Mouse (Mus musculus): Measurements from ENCODE around the gene Enpp6. TPM values are rescaled to one million over a fixed set of nuclear protein-coding genes. Genes with fewer than 3 reads are reported as not detected.

The Enpp6 gene
- polyA plus RNA-seq, 1 experiment from 2014 or later, result 0.29 TPM

GRCm38 (mm10) chr8:46977376-46977775, 9.3 kb upstream of the Enpp6 start:
- Histone ChIP-seq H3K4me3 (ENCODE audit: low read depth, low read length) (no peak overlapping the region), H3K9ac (no peak overlapping the region), H3K27me3 (ENCODE audit: insufficient read depth, low read length) (no peaks in the 10 kb centered on the region), H3K4me1 (ENCODE audit: insufficient read depth) (no peaks in the 10 kb centered on the region), H3K4me2 (no peak overlapping the region), H3K9me3 (ENCODE audit: low read depth, low read length) (no peaks in the 10 kb centered on the region), H3K27ac (ENCODE audit: low read depth) (no peak overlapping the region), H3K36me3 (ENCODE audit: insufficient read depth) (no peaks in the 10 kb centered on the region)
- no peak for TF ChIP-seq CTCF (IDR thresholded peaks at IDR 0.05; ENCODE audit: low read depth)
- WGBS, result 76% methylated on average over 4 of the region's 4 CpGs
- no peak for DNase-seq
- no peak for ATAC-seq (ENCODE audit: insufficient read depth)

DNA sequence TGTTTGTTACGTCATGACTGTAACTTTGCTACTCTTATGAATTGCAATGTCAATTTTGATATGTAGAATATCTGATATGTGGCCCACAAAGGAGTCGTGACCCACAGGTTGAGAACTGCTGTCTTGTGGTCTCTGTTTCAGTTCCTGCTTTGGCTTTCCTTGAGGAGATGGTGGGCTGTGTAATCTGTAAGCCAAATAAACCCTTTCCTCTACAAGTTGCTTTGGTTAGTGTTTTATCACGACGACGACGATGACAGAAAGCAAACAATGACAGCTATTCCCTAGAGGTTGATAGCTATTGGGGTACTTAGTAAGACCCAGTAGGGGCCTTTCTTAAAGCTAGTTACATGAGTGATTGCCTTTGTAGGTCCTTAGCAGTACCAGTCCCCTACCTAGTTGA, 4.5 kb upstream of the Enpp6 start:
- WGBS, result 63% methylated on average over 6 of the region's 6 CpGs

GRCm38 (mm10) chr8:46982770-46983169, 3.9 kb upstream of the Enpp6 start:
- no peak for ATAC-seq (ENCODE audit: insufficient read depth)

More for the DNA sequence above, 4.5 kb upstream of the Enpp6 start:
- DNase-seq, result no peak
- no peak for ATAC-seq (ENCODE audit: insufficient read depth)
- no peak overlapping the region for H3K9ac ChIP-seq
- H3K4me2 ChIP-seq, result no peak overlapping the region
- H3K27me3 ChIP-seq (ENCODE audit: insufficient read depth, low read length), result no peaks in the 10 kb centered on the region
- no peaks in the 10 kb centered on the region for H3K36me3 ChIP-seq (ENCODE audit: insufficient read depth)
- H3K4me3 ChIP-seq (ENCODE audit: low read depth, low read length), result no peak overlapping the region
- H3K27ac ChIP-seq (ENCODE audit: low read depth), result no peak overlapping the region
- H3K9me3 ChIP-seq (ENCODE audit: low read depth, low read length), result no peaks in the 10 kb centered on the region
- no peaks in the 10 kb centered on the region for H3K4me1 ChIP-seq (ENCODE audit: insufficient read depth)
- no peak for TF ChIP-seq CTCF (IDR thresholded peaks at IDR 0.05; ENCODE audit: low read depth)

DNA sequence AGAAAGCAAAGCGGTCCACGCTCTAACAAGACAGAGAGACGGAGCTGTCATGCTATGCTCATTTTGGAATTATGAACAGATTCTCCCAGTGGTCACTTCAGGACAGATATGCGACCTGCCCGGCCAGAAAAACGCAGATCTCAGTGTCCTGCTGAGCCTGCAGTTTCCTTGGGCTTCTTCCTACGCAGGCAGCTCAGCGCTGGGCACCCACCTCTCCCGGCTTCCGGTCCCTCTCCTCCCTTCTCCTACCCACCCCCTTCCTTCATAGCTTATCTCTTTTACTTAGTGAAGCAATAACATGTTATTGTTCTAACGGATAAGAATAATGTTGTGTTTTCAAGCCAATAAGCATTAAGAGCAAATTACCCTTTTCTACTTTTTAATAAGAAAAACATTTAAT, 2.0 kb upstream of the Enpp6 start:
- no peaks in the 10 kb centered on the region for H3K27me3 ChIP-seq (ENCODE audit: insufficient read depth, low read length)
- no peak for ATAC-seq (ENCODE audit: insufficient read depth)
- DNase-seq, result no peak
- TF ChIP-seq CTCF (IDR thresholded peaks at IDR 0.05; ENCODE audit: low read depth), result no peak
- H3K4me2 ChIP-seq, result no peak overlapping the region
- H3K4me3 ChIP-seq (ENCODE audit: low read depth, low read length), result no peak overlapping the region
- no peaks in the 10 kb centered on the region for H3K9me3 ChIP-seq (ENCODE audit: low read depth, low read length)
- H3K9ac ChIP-seq, result no peak overlapping the region
- no peaks in the 10 kb centered on the region for H3K36me3 ChIP-seq (ENCODE audit: insufficient read depth)
- 74% methylated on average over 11 of the region's 11 CpGs for WGBS
- no peaks in the 10 kb centered on the region for H3K4me1 ChIP-seq (ENCODE audit: insufficient read depth)
- H3K27ac ChIP-seq (ENCODE audit: low read depth), result no peak overlapping the region

More at GRCm38 (mm10) chr8:46982770-46983169, 3.9 kb upstream of the Enpp6 start:
- Histone ChIP-seq H3K9ac (no peak overlapping the region), H3K36me3 (ENCODE audit: insufficient read depth) (no peaks in the 10 kb centered on the region), H3K4me2 (no peak overlapping the region), H3K4me3 (ENCODE audit: low read depth, low read length) (no peak overlapping the region), H3K27me3 (ENCODE audit: insufficient read depth, low read length) (no peaks in the 10 kb centered on the region), H3K9me3 (ENCODE audit: low read depth, low read length) (no peaks in the 10 kb centered on the region), H3K27ac (ENCODE audit: low read depth) (no peak overlapping the region), H3K4me1 (ENCODE audit: insufficient read depth) (no peaks in the 10 kb centered on the region)
- no peak for TF ChIP-seq CTCF (IDR thresholded peaks at IDR 0.05; ENCODE audit: low read depth)
- DNase-seq, result peak; percentile 55
- WGBS, result 42% methylated on average over 4 of the region's 4 CpGs

- 63% methylated on average over 6 of the region's 6 CpGs for WGBS
- no peak for DNase-seq
- Histone ChIP-seq H3K9ac (no peak overlapping the region), H3K9me3 (ENCODE audit: low read depth, low read length) (no peaks in the 10 kb centered on the region), H3K4me2 (no peak overlapping the region), H3K27me3 (ENCODE audit: insufficient read depth, low read length) (no peaks in the 10 kb centered on the region), H3K27ac (ENCODE audit: low read depth) (no peak overlapping the region), H3K4me1 (ENCODE audit: insufficient read depth) (no peaks in the 10 kb centered on the region), H3K4me3 (ENCODE audit: low read depth, low read length) (no peak overlapping the region), H3K36me3 (ENCODE audit: insufficient read depth) (no peaks in the 10 kb centered on the region)
- no peak for ATAC-seq (ENCODE audit: insufficient read depth)
- no peak for TF ChIP-seq CTCF (IDR thresholded peaks at IDR 0.05; ENCODE audit: low read depth)
Measured at GRCm38 (mm10) chr8:46988366-46988765, 1.7 kb downstream of the Enpp6 start.

DNA sequence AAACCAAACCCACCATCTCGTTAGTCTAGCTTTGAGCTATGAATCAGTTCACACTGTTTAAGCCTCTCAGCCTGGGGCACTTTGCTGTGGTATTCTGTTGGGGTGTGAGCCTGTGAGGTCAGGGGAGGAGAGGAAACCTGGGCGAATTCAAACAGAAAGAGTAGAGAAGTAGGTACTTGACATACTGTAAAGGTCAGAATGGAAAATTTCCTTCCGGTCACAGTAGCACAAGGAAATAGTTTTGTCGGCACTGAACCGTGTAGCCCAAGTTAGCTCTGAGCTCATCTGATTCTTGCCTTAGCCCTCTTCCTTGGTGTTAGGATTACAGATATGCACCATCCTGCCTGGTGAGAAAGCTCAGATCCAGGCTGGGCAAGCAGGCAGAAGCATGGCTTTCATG, 4.4 kb downstream of the Enpp6 start:
- Histone ChIP-seq H3K27me3 (ENCODE audit: insufficient read depth, low read length) (no peaks in the 10 kb centered on the region), H3K9me3 (ENCODE audit: low read depth, low read length) (no peaks in the 10 kb centered on the region), H3K4me1 (ENCODE audit: insufficient read depth) (no peaks in the 10 kb centered on the region), H3K27ac (ENCODE audit: low read depth) (no peak overlapping the region), H3K9ac (no peak overlapping the region), H3K4me3 (ENCODE audit: low read depth, low read length) (no peak overlapping the region), H3K4me2 (no peak overlapping the region), H3K36me3 (ENCODE audit: insufficient read depth) (no peaks in the 10 kb centered on the region)
- TF ChIP-seq CTCF (IDR thresholded peaks at IDR 0.05; ENCODE audit: low read depth), result no peak
- ATAC-seq (ENCODE audit: insufficient read depth), result no peak
- WGBS, result 34% methylated on average over 5 of the region's 5 CpGs
- DNase-seq, result peak; percentile 29

DNA sequence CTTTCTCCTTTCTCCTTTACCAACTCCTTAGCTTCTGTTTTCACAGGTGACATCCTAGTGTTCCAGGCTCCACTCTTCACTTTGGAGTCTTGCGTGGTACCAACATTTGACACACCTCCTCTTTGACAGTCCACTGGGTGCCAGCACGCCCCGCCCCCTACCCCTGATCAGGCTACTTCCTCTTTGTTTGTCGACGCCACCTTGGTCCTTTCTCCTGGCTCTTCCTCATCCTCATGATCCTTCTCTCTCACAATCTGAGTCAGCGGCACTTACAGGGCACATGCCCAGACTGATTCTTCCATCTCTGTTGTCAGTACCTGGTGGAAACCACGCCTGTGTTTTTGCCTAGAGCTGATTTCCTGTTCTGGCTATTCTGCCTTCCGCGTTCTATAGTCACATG, 5.9 kb downstream of the Enpp6 start:
- no peaks in the 10 kb centered on the region for H3K4me1 ChIP-seq (ENCODE audit: insufficient read depth)
- DNase-seq, result no peak
- WGBS, result 91% methylated on average over 9 of the region's 9 CpGs
- no peaks in the 10 kb centered on the region for H3K27me3 ChIP-seq (ENCODE audit: insufficient read depth, low read length)
- H3K36me3 ChIP-seq (ENCODE audit: insufficient read depth), result no peaks in the 10 kb centered on the region
- no peak for ATAC-seq (ENCODE audit: insufficient read depth)
- H3K9ac ChIP-seq, result no peak overlapping the region
- TF ChIP-seq CTCF (IDR thresholded peaks at IDR 0.05; ENCODE audit: low read depth), result no peak
- H3K9me3 ChIP-seq (ENCODE audit: low read depth, low read length), result no peaks in the 10 kb centered on the region
- no peak overlapping the region for H3K27ac ChIP-seq (ENCODE audit: low read depth)
- no peak overlapping the region for H3K4me2 ChIP-seq
- H3K4me3 ChIP-seq (ENCODE audit: low read depth, low read length), result no peak overlapping the region

Data from lung, embryonic 14.5 days (tissue).